Mouse (Mus musculus): ENCODE measurements around the gene Styxl1. TPM values are rescaled to one million over a fixed set of nuclear protein-coding genes. Genes with fewer than 3 reads are reported as not detected.

Gene Styxl1
- polyA plus RNA-seq, 1 experiment from 2014 or later, result 0.27 TPM

- TF ChIP-seq CTCF (IDR thresholded peaks at IDR 0.05; ENCODE audit: low read depth) (no peak), EP300 (optimal IDR thresholded peaks at IDR 0.05) (no peak)
- Histone ChIP-seq H3K4me1 (replicated peaks; ENCODE audit: control insufficient read depth, insufficient read depth) (no peaks in the 10 kb centered on the region), H3K4me2 (replicated peaks; ENCODE audit: low read depth) (no peak overlapping the region), H3K4me3 (ENCODE audit: low read depth, low read length) (no peak overlapping the region), H3K9ac (ENCODE audit: low read length) (no peak overlapping the region), H3K9me3 (ENCODE audit: control insufficient read depth, low read length) (no peaks in the 10 kb centered on the region), H3K36me3 (ENCODE audit: control insufficient read depth, insufficient read depth, low read length) (peaks cover 9% of the 10 kb centered on the region; the same call in 1 of the 2 replicates), H3K27ac (replicated peaks) (no peak overlapping the region), H3K27me3 (ENCODE audit: control insufficient read depth, insufficient read depth, low read length) (no peaks in the 10 kb centered on the region)
- 49% methylated on average over 16 of the region's 16 CpGs for WGBS
- DNase-seq (ENCODE audit: low spot score) (peak; percentile 64), ATAC-seq (ENCODE audit: low FRiP score, low TSS enrichment) (peak; percentile 84)
Measured at GRCm38 (mm10) chr5:135713441-135714218, 64.6 kb downstream of the Styxl1 start.

- no peak for TF ChIP-seq CTCF (IDR thresholded peaks at IDR 0.05; ENCODE audit: low read depth)
- TF ChIP-seq EP300 (optimal IDR thresholded peaks at IDR 0.05), result no peak
- H3K4me3 ChIP-seq (ENCODE audit: low read depth, low read length), result no peak overlapping the region
- ATAC-seq (ENCODE audit: low FRiP score, low TSS enrichment) (no peak), DNase-seq (ENCODE audit: low spot score) (no peak)
- no peak overlapping the region for H3K9ac ChIP-seq (ENCODE audit: low read length)
- 59% methylated on average over 4 of the region's 4 CpGs for WGBS
- H3K4me1 ChIP-seq (replicated peaks; ENCODE audit: control insufficient read depth, insufficient read depth), result no peaks in the 10 kb centered on the region
- H3K27me3 ChIP-seq (ENCODE audit: control insufficient read depth, insufficient read depth, low read length), result no peaks in the 10 kb centered on the region
- H3K4me2 ChIP-seq (replicated peaks; ENCODE audit: low read depth), result no peak overlapping the region
- peaks cover 6% of the 10 kb centered on the region for H3K36me3 ChIP-seq (ENCODE audit: control insufficient read depth, insufficient read depth, low read length)
- no peaks in the 10 kb centered on the region for H3K9me3 ChIP-seq (ENCODE audit: control insufficient read depth, low read length)
- H3K27ac ChIP-seq (replicated peaks), result no peak overlapping the region
Measured at GRCm38 (mm10) chr5:135712803-135713202, 65.4 kb downstream of the Styxl1 start.

- DNase-seq (ENCODE audit: low spot score) (no peak), ATAC-seq (ENCODE audit: low FRiP score, low TSS enrichment) (no peak)
- no peaks in the 10 kb centered on the region for H3K4me1 ChIP-seq (replicated peaks; ENCODE audit: control insufficient read depth, insufficient read depth)
- H3K9me3 ChIP-seq (ENCODE audit: control insufficient read depth, low read length), result no peaks in the 10 kb centered on the region
- 89% methylated on average over 13 of the region's 13 CpGs for WGBS
- no peak overlapping the region for H3K4me3 ChIP-seq (ENCODE audit: low read depth, low read length)
- peaks cover 4% of the 10 kb centered on the region for H3K36me3 ChIP-seq (ENCODE audit: control insufficient read depth, insufficient read depth, low read length)
- no peaks in the 10 kb centered on the region for H3K27me3 ChIP-seq (ENCODE audit: control insufficient read depth, insufficient read depth, low read length)
- H3K27ac ChIP-seq (replicated peaks), result no peak overlapping the region
- TF ChIP-seq CTCF (IDR thresholded peaks at IDR 0.05; ENCODE audit: low read depth) (no peak), EP300 (optimal IDR thresholded peaks at IDR 0.05) (no peak)
- H3K4me2 ChIP-seq (replicated peaks; ENCODE audit: low read depth), result no peak overlapping the region
- no peak overlapping the region for H3K9ac ChIP-seq (ENCODE audit: low read length)
Measured at GRCm38 (mm10) chr5:135711582-135712355, 66.4 kb downstream of the Styxl1 start.

- Histone ChIP-seq H3K9ac (ENCODE audit: low read length) (no peak overlapping the region), H3K9me3 (ENCODE audit: control insufficient read depth, low read length) (no peaks in the 10 kb centered on the region), H3K36me3 (ENCODE audit: control insufficient read depth, insufficient read depth, low read length) (no peaks in the 10 kb centered on the region; the same call in 1 of the 2 replicates), H3K4me2 (replicated peaks; ENCODE audit: low read depth) (no peak overlapping the region), H3K4me3 (ENCODE audit: low read depth, low read length) (no peak overlapping the region), H3K27ac (replicated peaks) (no peak overlapping the region), H3K4me1 (replicated peaks; ENCODE audit: control insufficient read depth, insufficient read depth) (no peaks in the 10 kb centered on the region), H3K27me3 (ENCODE audit: control insufficient read depth, insufficient read depth, low read length) (no peaks in the 10 kb centered on the region)
- DNase-seq (ENCODE audit: low spot score) (no peak), ATAC-seq (ENCODE audit: low FRiP score, low TSS enrichment) (no peak)
- TF ChIP-seq CTCF (IDR thresholded peaks at IDR 0.05; ENCODE audit: low read depth) (no peak), EP300 (optimal IDR thresholded peaks at IDR 0.05) (no peak)
- WGBS, result 79% methylated on average over 7 of the region's 7 CpGs
Measured at GRCm38 (mm10) chr5:135710599-135711214, 67.5 kb downstream of the Styxl1 start.

GRCm38 (mm10) chr5:135709716-135710115, 68.5 kb downstream of the Styxl1 start:
- no peaks in the 10 kb centered on the region for H3K4me1 ChIP-seq (replicated peaks; ENCODE audit: control insufficient read depth, insufficient read depth)

More at GRCm38 (mm10) chr5:135709716-135710115, 68.5 kb downstream of the Styxl1 start:
- Histone ChIP-seq H3K9ac (ENCODE audit: low read length) (no peak overlapping the region), H3K27ac (replicated peaks) (no peak overlapping the region), H3K4me3 (ENCODE audit: low read depth, low read length) (no peak overlapping the region), H3K36me3 (ENCODE audit: control insufficient read depth, insufficient read depth, low read length) (no peaks in the 10 kb centered on the region; the same call in 1 of the 2 replicates), H3K4me2 (replicated peaks; ENCODE audit: low read depth) (no peak overlapping the region), H3K27me3 (ENCODE audit: control insufficient read depth, insufficient read depth, low read length) (no peaks in the 10 kb centered on the region), H3K9me3 (ENCODE audit: control insufficient read depth, low read length) (no peaks in the 10 kb centered on the region)
- TF ChIP-seq EP300 (optimal IDR thresholded peaks at IDR 0.05) (no peak), CTCF (IDR thresholded peaks at IDR 0.05; ENCODE audit: low read depth) (no peak)
- WGBS, result 95% methylated on average over 5 of the region's 5 CpGs
- ATAC-seq (ENCODE audit: low FRiP score, low TSS enrichment), result no peak
- DNase-seq (ENCODE audit: low spot score), result no peak
